Mouse (Mus musculus) yolk sac, embryonic 10.5 days (tissue): ENCODE data around the gene Mamdc2.
"Not testable (repeated sequence)": the region's sequence is repeated elsewhere in the genome, so short reads cannot be mapped to it uniquely, and the experiment has no call there.

Source experiments
- DNase-seq: peaks from one replicate; pipeline ENCODE4 v3.0.0-alpha.2; 2017; ENCODE audit warnings: low spot score

The Mamdc2 gene

DNA sequence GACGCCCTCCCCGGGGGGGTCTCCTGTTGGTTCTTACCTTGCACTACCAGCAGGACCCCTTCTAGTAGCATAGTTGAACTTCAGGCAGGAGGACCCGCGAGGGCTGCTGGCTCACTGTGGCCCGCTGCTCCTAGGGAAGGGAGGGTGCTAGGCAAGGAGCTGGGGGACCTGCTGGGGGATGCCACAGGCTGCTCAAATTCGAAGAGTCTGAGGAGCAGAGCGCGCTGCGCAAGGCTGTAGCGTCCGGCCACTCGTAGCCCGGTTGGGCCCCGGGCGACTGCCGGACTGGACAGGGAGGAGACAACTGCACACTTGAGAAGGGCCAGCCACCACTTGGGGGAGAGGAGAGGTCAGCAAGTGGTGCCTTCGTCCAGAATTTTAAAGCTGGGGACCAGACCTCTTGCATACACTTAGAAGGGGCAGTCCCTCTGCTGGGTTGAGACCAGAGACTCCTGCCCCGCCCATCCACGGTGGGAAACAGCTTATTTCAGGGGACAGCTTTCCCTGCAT is at the start of gene Mamdc2:
Gene Mamdc2, minus strand, starts transcription at position 455 of the 510 bp plus-strand sequence.
- peak; percentile 9 for DNase-seq

DNA sequence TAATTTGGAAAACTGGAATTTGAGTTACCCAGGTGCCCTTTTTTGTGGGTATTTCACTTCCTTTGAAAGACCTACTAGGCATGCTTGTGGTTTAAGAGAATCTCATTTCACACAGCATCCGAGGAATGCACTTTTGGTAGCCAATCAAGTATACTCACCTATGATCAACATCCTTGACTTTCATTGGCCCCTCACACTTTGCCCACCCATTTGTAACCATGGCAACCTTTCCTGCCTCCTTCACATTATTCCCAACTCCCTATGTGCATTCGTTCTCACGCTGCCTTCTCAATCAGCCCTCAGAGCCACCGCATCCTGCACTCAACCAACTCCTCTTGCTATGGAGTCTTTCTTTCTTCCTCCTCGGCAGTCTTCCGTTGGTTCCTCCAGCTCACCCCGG is 49.8 kb upstream of the Mamdc2 start:
- no peak for DNase-seq

DNA sequence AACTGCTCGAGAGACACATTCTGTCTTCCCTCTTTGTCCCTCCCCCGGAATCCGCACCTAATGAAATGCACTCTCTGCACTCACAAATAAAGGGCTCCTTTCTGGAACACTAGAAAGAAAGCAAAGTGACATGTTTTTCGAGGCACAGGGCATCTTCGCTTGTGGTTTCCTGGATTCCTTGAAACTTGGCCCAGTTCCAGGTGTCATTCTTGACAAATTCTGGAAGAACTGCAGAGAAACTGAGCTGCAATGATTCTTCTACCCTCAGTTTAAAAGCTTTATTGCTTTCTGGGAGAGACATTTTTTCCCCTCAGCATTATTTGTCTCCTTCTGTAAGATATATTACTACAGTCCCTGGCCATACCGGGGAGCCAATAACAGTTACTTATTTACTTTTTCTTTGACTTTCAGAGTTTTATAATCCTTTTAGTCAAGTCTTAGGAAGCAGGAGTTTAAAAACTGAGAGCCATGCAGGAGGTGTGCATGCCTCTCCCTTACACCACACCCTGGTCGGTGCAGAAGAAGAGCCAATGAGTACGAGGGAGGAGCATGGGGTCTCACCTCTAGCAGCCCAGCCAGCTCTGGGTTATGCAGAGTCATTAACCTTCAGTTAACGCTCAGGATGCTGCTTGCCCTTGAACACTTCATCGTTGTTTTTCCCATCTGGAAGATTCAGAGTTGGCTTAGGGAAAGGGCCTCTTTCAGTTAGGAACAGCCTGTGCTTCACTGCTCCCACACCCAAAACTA is 49.1 kb upstream of the Mamdc2 start:
- no peak for DNase-seq

DNA sequence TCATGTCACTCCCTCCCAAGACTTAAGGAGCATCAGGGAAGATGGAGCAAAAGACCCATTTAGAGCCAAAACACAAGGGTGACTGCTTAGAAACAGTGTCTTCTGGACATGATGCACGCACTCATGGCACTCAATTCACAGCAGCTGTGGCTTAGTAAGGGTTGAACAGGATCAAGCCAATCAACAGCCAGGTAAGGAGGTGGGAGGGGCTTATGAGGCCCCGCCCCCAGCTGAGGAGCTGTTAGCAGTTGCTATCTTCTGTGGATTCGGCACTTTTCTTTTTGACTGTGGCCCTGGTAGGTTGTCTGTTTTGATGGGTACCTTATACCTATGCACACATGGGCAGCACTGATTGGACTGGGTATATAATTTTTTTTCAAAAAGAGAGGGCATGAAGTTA is 48.3 kb upstream of the Mamdc2 start:
- DNase-seq, result no peak

DNA sequence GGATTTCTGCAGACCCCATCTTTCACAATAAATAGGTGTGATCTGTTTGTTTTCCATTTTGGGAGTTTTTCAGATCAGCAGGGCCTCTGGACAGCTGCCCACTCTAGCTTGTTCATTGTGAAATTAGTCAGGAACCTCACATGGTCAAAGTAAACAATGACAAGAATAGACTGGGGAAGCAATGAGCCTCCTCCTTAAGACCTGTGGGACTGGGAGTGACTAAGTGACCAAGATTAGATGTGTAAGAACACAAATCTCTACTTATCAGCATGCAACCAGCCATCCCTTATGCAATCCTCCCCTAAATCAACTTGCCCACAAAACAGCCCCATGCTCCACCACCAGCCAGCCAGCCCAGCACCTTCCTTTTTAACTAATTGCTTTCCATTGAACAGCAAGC is 44.4 kb upstream of the Mamdc2 start:
- DNase-seq, result no peak

DNA sequence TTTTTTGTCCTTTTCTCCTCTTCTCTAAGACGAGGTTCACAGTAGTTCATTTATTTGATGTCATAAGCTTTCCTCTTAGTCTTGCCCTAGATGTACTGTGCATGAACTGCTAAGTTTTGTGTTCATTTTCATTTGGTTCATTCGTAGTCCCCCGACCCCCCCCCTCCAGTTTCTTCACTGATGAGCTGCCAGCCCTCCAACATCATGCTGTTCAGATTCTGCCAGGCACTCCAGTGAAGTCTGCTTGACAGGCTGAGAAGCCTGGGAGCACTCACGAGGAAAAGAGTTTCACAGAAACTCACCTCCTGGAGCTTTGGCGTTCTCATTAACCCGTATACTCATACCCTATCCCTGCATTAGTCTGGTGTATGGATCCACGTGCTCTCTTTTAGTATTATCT is 42.5 kb upstream of the Mamdc2 start:
- not testable (repeated sequence) for DNase-seq

DNA sequence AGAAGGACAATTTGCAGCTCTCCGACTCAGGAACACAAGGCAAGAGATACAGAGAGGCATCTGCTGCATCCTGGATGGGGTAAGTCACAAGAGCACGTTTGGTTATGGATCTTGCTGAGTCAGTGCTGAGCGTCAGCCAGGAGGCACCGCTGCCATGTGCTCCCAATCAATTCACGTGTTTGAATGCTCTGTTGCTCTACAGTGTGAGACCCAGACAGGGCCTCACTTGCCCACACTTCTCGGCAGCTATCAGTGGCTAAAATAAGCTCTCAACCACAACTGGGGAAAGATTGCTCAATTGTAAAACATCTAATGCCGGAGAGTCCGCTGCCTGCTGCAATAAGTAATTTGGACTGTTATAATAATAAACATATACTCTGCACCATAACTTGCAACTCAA is 41.5 kb upstream of the Mamdc2 start:
- no peak for DNase-seq

DNA sequence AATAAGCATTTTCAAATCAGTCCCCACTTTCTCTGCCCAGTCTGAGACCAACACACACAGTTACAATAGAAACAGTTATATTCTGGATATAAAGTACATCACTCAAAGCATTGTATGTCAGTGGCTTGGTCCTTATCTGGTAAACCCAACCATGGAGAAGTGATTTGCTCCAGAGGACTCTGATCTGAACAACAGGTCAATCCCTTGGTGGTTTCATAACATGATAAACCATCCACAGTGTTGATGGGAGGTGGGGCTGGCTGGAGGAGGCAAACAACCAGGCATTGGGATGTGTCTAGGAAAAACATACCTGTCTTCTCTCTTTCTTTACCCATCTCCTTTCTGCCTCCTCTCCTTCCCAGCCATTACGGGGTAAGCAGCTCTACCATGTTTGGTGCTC is 39.2 kb upstream of the Mamdc2 start:
- DNase-seq, result no peak

DNA sequence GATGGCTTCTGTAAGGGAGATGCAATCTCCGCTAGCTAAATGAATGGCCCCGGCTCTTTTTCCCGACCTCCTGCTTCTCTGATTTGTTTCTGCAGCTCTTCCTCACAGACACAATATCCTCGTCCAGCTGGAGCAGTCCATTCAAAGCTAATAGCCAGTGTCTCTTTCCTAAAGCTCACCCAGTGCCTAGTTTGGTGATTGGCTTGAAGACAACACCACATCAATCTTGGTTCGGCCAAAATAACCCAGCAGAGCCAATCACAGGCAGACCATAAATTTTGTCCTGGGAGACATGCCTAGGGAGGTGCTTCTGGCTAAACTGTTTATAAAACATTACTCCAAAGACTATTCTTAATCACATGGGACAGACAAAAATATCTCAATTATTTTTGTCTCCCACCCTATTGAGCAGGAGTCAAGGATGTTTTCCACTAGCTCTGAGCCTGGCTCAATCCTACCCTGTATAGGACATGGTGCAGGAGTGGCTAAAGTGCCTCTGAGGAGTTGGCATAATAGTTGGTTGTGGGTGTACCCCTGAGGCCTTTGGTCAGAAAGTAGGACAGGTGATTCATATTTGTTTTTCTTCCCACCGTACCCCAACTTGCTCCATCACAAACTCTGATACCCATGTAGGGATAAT is 38.5 kb upstream of the Mamdc2 start:
- no peak for DNase-seq

DNA sequence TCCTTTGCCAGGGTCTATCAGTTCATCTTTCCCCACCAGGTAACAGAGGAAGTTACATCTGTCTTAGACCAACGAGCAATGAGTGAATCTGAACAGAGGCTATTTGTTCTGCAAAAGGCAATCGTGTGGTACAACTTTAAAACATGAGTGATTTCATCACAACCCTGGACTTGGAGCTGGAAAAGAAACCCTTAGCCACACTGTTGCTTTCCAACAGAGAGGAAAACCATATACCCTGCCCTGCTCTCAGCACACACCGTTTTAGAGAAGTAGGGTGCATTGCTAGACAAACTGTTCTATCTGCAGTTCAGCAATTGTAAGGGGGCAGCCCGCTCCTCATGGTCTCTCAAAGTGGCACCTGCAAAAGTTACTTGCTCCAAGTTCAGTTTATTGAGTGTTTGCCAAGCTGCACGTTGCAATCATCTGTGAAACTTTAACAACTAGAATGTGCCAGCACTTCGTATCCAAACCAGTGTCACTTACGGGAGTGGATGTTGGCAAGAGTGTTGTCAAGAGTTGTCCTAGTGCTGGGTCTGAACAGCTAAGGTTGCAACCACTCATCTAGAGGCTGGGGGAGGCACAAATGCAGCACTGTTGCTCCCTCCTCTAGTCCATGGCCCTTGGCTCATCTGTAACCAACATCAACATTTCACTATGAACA is 37.8 kb upstream of the Mamdc2 start:
- no peak for DNase-seq

DNA sequence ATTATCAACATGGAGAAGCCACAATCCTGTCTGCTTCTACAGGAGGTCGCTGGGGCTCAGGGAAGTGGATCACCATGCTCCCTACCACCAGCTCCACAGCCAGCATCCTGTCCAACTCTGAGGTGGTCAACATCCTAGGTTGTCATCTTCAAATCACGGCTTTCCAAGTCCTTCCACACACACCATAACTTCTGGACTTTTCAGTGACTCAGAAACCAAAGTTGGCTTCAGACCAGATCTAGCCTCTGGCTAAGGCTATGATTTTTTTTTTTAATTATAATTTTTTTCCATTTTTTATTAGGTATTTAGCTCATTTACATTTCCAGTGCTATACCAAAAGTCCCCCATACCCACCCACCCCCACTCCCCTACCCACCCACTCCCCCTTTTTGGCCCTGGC is 34.3 kb upstream of the Mamdc2 start:
- not testable (repeated sequence) for DNase-seq

DNA sequence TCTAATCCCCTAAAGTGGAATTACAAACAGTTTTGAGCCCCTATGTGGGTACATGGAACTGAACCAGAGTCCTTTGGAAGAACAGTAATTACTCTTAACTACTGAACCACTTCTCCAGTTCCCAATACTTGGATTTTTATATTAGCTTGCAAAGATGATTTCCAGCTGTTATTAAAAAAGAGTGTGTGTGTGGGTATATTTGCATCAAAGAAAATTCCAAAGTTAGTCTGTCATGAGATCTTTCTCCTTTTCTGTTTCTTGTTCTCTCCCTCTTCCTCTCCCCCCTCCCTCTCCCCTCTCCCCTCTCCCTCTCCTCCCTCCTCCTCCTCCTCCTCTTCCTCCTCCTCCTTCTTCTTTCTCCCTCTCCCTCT is 31.3 kb upstream of the Mamdc2 start:
- DNase-seq, result no peak

DNA sequence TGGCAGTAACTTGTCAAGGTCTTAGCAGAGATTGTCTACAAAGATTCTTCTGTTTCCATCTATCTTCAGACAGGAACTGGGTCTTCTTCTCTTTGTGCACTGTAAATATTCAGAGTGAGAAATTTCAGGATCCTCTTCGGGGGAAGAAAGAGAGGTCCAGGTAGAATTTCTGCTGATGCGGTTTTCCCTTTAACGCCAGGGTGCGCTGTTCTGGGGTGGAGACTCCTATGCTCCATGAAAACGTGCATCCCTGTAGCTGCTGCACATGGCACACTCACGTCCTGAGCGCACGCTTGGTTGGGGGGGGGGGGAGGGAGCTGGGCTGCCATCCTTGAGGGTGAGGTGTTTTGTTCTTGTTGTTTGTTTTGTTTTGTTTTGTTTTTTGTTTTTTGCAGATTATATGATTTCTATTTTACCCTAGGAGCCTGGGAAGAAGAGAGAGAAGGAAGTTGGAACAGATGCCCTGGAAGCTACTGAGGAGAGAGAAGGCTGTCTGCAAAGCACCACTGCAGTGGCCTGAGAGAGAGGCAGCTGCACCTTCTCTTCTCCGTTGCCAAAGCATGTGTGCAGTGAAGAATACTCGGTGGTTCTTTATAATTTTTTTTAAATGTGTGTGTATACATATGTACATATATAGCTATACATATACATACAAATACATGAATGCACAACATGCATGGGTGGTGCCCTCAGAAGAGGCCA is 30.8 kb upstream of the Mamdc2 start:
- no peak for DNase-seq

DNA sequence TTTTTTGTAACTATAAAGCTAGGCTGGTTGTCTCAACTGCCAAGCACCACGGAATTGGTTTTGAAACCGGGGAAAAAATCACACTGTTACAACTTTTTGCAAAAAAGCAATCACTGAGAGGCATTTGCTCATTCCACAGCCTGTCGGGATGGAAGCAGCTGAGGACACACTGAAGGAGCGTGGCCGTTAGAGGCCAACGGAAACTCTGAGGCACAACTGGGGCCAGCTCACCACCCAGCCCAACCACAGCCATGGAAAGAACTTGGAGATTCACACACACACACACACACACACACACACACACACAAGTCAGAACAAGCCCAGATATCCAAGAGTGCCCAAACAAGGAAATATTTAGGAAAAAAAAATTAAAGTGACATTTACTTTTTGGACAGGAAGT is 29.6 kb upstream of the Mamdc2 start:
- no peak for DNase-seq

DNA sequence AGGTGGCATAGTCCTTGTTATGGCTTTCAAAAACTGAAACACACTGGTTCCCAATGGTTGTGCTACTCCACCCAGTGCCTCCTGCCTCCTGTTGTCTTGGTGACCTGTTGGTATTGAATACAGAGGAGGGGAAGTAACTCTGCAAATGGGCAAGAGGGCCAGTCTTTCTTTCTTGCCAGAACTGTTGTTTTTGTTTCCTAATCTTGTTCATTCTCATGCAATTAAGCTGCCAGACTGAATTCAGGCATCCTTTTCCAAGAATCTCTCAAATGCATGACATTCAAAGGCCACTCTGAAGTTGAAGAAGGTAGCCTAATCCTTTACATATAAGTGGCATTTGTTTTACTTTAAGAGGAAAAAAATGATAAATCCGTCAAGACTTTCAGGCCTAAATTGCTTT is 19.6 kb upstream of the Mamdc2 start:
- DNase-seq, result no peak

DNA sequence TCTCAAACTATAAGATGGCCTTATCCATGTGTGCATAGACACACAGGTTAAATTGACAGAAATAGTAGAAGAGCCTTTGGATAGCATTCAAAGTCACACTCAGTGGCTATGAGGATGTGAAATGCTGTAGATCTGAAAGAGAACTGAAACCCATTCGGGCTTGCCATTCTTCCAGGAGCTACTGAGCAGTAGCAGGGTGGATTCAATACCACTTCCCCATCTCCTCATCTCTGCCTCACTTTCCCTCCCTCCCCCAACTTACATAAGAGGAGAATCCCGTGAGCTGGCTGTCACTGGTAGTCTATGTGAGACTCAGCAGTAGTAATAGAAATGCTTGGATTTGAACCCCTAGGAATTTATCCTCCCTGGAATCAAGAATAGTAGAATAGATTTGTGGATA is 18.8 kb upstream of the Mamdc2 start:
- no peak for DNase-seq

DNA sequence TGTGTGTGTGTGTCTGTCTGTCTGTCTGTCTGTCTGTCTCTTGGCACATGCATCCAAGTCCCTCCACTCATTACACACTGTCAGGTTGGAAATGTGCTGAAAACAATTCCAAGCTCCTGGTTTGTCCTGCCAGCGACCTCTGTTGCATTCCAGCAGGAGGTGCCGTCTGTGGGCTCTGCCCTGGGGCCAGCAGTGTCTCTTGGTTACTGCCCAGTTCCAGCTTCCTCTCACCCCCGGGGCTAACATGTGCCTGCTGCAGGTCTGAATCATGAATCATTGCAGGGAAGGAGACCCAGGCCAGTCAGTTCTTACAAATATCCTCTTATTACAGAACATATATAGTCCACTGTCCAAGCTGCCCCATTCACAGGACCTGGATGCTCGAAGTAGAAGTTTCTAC is 9.2 kb upstream of the Mamdc2 start:
- DNase-seq, result no peak

DNA sequence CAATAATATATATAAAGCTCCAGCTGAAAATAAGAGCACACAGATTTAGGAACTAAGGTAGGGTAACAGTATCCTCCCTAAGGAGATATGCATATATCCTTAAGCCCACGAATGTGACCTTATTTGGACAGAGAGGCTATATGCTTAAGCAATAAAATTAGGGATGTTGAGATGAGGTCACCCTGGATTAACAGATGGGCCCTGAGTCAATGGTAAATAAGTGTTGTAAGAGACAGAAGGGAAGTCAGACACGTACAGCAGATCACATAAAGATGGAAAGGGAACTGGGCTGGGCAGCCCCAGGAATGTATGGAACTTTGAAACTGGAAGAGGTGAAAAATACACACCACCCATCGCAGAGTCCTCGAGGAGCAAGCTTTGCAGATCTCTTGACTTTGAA is 3.1 kb upstream of the Mamdc2 start:
- no peak for DNase-seq

DNA sequence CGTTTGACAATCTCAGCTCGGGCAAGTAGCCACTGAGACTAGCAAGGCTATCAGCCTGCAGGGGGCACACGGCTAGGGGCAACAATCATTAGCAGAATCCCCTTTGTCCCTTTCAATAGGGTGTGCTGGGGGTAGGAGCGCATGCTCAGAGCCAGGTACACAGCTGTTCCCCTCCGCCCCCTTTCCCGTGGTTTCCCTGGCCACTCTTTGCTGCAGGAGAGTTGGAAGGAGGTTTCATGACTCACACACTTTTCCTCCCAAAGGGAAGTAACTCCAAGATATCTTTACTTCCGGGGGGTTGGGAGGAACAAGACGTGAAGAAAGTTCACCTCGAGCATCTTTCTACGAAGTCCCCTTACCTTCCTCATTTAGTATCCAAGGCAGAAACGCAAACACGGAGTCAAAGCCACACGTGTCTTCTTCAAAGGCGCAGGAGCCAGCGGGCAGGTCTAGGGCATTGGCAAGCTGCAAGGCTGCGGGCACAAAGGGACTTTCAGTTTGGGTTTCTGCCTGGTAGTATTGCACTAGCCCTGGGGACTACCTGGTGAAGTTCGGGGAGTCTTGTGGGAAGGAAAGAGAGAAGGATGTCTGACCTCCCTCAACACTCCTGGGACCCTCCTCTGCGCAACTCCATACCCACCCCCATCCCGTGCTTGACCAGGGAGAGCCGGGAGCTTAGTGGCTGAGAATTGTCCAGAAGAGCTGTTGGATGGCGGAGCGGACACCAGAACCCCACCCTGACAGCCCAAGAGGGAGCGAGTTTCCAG is 838 bp downstream of the Mamdc2 start:
- peak; percentile 15 for DNase-seq

DNA sequence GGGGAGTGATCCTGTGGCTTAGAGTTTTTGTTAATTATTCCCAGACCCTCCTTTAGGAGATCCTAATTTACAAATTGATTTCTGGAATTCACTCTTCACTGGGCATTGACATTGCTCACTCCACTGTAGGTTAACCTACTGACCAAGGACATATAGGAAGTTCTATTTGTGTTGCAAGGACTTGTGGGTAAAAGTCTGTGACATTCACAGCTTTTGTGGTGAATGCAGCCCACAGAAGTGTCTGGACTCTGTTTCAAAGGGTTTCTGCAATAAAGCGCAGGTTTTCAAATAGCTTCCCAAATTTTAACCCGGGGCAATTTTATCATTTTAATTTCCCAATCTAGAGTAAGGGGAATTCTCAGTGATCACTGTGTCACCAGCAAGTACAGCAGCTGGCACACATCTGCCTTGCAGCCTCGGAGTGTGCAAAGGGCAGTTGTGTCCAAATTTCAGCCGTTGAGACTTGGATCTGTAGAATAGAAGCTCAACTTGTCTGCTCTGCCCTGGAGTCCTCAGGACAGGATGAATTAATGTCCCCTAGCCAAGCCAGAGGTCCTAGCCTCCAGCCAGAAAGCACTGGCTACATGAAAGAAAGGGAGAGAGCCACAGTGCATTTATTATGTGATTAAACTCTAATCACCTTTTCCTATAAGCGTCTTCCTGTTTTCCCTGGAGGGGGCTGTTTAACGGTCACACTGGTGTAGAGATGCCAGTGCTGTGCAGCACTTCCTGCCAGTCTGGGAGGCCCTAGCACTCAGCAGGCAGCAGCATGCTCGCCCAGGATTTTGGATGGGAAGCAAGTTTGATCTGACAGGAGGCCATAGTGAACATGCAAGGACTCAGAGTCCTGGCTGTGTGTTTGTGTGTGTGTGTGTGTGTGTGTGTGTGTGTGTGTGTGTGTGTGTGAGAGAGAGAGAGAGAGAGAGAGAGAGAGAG is 3.1 kb downstream of the Mamdc2 start:
- no peak for DNase-seq

DNA sequence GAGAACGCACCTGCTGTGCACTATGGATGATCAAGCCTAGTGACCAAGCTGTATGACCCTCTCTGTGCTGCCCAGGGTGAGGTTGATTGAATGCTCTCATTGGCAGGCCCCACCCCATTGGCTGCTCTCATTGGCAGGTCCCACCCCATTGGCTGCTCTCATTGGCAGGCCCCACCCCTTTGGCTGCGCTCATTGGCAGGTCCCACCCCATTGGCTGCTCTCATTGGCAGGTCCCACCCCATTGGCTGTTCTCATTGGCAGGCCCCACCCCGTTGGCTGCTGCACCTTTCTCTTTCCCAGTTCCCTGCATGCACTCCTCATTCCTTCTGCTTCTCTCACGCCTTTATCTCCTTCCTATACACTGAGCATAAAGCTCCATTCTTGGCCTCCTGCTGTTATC is 12.5 kb downstream of the Mamdc2 start:
- no peak for DNase-seq
